Mouse (Mus musculus) liver (tissue): ENCODE results near the gene Rpl36al.

Source experiments
- DNase-seq: peaks from one replicate; pipeline ENCODE4 v3.0.0-alpha.2; 2020; ENCODE audit warnings: mixed read lengths

Gene Rpl36al

DNA sequence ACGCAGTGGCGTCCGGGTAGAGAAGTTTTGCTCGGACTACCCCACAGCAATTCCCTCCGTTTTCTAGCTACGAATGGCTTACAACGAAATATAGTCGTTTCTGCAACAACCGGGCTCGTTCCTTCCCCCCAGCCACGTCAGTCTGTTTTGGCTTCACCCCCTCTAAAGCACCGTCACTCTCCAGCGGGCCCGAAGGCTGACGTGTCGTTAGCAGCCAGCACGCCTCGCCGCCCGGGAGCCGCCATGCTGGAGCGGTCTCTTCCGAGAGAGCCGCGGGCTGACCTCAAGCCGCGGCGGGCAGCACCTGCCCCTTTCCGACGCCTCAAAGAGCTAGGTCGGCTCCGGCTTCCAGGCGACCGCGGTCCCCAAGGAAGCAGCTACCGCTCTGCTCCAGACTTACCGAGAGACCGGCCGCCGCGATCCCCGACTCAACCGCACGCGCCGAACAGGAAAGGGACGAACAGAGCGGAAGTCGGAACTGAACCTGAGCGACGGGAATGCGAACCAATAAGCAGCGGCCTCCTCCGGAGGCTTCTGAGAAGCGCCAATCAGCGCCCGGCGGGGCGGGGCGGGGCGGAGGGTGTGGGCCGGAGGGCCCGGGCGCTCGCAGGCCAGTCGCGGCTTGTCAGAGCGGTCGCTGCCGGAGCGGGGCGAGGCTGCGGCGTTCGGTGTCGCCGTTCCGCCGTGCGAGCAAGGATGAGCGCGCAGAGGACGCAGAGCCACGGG, at the start of gene Rpl36al, which contains the start of gene Mgat2:
Gene Rpl36al, minus strand, starts transcription at position 501 of the 726 bp plus-strand sequence.
Gene Mgat2, plus strand, starts transcription at position 575 of the 726 bp plus-strand sequence.
- DNase-seq: peak; percentile 98

DNA sequence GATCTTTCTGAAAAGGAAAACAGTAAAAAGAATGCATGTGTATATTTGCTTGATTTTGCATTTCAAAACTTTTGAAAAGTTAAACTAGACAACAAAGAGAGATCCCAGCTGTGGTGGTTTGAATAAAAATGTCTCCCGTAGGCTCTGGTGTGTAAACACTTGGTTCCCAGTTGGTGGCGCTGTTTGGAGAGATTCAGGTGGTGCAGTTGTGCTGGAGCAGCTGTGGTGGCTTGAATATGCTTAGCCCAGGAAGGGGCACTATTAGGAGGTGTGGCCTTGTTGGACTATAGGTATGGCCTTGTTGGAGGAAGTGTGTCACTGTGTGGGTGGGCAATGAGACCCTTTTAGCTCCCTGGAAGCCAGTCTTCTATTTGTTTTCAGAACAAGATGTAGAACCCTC, 45.4 kb upstream of the Rpl36al start:
- DNase-seq: peak; percentile 66

DNA sequence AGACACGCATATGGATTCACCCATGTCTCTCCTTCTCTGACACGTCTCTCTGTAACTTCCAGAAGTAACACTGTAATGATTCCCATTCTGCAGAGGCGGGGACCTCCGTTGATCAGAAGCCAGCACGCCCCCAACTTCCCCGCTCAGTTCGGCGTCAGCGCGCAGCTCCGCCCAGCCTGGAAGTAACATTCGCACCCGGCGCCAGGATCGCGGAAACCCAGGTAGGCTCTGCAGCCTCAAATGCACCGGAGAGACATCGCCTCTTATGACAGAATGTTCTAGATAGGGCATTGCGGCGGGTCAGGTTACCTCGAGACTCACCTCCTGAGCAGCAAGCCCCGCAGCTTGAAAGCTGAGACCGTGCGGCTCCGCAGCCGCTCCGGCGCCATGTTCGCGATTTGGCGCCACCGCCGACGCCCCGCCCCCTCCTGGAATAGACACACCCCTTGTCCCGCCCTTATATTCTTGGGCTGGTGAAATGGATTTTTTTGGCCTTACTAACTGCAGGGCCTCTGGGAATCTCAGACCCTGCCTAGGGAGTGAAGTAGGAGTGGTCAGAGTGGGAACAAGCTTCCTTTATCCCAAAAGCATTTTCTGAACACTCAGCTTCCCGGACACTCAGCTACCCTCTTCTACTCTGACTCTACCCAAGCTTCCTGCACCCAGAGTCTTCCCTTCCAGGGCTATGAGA, 44.0 kb upstream of the Rpl36al start, which contains the start of gene Pole2:
Gene Pole2, minus strand, starts transcription at position 420 of the 691 bp plus-strand sequence.
- peak; percentile 91 for DNase-seq

DNA sequence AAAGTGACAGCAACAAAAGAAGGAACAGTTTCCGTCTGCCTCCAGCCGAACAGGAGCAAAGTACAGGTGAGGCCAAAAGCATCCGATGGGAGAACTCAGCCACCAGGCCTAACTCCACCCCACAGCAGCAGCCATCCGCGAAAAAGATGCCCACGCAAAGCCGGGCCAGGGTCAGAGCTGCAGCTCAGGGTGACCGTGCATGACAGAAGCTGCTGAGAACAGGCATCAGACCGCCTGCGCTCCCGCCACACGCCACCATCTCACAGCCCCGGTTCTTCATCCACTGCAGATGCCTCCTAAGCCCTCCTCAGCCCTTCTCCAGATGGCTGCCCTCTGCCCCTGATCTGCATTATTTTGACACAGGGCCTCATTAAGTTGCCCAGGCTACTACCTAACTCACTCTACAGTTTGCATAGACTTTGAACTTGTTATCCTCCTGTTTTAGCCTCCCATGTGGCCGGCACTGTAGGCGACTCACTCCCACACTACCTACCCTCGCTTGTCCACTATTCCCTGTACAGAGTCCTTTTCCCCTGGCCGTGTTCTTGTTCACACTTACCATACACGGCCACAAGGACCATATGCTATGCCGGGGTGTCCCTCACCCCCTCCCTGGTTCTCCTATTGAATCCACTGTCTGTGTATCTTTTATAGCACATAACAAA, 36.9 kb upstream of the Rpl36al start:
- no peak for DNase-seq

DNA sequence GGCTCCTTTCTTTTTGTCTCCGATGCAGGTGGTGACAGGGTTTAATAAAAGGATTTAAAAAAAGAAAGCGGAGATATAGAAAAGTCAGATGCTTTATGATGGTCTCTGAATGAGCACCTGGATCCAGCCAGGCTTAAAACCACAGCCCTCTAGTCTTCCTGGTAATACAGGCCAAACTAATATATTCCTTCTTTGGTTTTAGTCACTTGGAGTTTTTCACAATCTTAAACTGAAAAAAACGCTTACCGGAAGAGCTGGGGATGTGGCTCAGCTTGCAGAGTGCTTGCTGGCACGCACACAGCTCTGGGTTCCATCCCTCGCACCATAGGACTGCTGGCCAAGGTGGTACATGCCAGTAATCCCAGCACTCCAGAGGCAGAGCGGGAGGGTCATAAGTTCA, 32.7 kb upstream of the Rpl36al start:
- no peak for DNase-seq

DNA sequence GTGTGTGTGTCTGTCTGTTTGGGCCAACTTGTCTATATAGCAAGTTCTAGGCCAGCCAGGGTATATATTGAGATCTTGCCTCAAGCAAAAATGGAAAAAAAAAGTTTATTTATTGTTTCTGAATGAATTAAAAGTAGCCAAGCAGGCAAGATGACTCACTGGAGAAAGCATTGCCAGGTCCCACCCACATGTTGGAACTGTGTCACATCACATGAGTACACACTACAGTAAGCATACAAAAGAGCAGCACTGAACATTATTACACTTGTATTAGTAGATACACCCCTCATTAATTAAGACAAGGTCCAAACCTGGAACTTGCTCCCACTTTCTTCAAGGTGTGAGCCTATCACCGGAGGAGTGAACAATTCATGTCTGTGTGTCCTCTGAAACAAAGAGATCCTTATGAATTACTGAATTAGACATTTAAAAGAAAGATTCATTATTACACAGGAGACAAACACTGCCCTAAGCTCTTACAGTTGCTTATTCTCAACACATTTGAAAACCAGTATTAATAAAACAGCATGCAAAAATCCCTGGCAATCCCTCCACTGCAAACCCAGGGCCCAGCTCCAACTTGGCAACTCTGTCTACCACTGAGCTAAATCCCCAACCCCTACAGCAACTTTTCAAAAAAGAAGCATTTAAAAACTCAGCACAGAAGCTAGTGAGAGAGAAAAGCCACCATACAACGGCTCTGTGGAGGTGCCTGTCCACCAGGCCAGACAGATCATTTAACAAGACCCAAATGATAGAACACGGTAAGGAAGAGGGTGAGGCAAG, 31.3 kb upstream of the Rpl36al start:
- DNase-seq: no peak

DNA sequence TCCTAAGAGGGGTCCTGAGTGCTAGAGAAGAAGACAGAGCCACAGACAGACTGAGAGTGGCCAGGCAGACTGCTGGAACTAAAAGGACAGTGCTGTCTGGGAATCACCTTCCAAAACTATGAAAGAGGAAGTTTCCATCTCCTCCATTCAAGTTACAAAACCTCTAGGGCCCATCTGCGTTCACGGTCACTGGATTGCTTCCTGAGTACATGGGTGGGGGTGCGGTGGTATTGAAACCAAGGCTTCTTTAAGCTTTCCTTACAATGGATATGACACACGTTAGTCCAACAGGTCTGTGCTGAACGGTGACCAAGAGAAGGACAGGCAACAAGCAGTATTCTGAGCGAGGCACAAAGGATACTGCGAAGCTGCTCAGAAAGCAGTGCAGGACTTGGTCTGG, 30.5 kb upstream of the Rpl36al start:
- DNase-seq: no peak

DNA sequence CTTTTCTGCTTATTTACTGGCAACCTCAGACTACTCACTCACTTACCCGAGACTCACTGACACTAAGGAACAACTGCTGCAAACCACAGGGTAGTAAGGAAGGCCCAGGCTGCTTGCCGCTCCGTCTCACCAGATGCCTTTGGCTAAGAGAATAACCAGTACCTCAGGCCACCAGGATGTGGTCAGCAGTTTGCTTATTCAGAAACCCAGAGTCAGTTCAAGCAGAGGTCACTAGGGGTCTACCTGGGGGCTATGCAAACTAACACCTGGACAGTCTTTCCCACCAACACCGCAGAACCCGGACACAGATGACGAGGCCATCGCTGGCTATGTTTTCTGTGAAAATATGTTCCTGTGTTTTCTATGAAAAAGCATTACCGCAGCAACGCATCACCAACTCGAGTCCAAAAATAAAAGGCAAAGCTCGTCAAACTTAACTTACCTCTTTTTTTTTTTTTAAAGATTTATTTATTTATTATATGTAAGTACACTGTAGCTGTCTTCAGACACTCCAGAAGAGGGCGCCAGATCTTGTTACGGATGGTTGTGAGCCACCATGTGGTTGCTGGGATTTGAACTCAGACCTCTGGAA, 29.4 kb upstream of the Rpl36al start:
- no peak for DNase-seq

DNA sequence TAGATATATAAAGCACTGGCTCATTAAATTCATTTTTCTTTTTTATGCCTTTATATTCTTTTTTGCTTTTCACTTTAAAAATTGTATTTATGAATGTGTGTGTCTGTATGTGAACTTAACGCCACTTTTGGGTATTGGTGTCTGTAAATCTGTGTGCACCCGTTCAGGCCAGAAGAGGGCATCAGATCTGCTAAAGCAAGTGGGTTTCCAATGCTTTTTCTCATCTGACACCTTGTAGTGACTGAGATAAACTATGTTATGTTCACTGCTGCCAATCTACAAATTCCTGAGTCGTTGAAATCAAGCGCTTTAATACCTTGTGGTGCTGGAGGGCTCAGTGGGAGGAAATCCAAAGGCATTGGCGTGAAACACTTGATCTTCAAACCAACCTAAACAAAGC, 27.2 kb upstream of the Rpl36al start:
- no peak for DNase-seq

DNA sequence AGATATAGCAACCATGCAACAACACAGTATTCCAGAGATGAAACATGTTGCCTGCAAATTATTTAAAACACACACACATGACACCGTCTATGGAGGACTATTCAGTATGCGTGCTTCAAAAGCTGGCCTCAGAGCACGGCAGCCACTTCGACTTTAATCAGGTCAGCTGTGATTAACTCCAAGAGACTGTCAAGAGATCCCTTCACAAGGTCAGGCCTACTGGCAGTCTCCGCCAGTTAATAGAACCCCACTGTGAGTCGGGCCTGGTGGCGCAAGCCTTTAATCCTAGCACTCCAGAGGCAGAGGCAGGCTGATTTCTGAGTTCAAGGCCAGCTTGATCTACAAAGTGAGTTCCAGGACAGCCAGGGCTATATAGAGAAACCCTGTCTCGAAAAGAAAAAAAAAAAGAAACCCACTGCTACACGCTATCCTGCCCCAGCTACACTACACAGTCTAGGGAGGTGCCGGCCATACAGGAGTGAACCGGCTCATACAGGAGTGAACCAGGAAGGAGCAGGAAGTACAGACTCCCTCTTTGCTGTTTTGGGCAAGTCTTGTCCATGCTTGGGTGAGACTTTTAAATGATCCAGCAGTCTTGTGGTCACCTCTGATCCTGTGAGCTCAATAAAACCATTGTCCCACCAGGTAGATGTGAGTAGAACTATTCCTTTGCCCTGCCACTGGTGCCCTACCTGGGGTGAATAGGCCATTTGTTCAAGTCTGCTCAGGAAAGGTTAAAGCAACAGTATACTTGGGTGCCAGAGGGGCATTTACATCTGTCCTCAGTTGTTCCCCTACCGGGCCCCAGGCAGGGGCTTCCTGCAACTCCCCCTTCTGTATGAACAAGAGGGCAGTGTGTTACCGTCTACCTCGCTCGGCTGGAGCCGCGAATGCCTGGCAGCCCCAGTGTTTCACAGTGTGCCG, 26.4 kb upstream of the Rpl36al start:
- no peak for DNase-seq

DNA sequence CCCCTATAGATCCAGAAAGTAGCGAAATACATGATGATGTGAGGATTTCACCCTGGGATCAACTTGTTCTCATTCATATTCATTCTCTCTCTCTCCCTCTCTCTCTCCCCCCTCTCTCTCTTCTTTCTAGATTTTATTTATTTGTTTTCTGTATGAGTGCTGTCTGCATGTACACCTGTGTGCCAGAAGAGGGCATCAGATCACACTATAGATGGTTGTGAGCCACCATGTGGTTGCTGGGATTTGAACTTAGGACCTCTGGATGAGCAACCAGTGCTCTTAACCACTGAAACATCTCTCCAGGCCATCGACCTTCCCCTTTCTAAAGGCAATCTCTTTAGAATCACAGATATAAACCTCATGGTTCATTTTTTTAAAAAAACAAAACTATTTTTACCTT, 24.6 kb upstream of the Rpl36al start:
- no peak for DNase-seq

DNA sequence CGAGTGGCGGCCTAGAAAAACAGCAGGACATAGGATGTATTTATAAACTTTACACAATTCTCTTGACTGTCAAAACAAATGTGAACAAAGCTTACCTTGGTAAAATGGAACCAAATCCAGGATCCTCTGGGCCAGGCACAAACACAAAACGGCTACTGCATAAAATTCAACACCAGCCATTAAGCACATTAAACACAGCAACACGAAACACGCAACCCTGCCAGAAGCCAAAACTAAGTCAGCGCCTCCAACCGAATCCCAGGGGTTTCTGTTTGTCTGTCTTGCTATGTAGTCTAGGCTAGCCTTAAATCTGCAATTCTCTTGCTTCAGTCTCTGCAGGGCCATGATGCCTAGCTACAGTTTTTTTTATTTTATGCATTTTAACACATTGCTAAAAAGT, 24.0 kb upstream of the Rpl36al start:
- no peak for DNase-seq

DNA sequence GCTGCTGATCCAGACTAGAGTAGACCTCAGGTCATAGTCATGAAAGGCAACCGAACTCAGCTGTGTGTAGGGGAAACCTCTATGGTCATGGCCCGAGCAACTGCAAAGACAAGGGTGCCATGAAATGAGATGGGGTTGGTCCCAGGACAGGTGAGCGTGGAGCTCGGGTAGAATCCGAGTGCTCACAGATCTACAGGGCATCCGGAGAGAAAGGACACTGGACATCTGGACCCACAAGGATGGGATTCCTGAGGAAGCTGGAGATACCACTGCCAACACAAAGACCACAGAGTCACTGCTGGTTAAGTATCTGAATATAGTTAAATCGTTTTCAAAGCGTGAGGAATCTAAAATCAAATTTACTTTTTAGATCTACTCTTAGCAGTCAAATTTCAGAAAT, 23.5 kb upstream of the Rpl36al start:
- DNase-seq: no peak

DNA sequence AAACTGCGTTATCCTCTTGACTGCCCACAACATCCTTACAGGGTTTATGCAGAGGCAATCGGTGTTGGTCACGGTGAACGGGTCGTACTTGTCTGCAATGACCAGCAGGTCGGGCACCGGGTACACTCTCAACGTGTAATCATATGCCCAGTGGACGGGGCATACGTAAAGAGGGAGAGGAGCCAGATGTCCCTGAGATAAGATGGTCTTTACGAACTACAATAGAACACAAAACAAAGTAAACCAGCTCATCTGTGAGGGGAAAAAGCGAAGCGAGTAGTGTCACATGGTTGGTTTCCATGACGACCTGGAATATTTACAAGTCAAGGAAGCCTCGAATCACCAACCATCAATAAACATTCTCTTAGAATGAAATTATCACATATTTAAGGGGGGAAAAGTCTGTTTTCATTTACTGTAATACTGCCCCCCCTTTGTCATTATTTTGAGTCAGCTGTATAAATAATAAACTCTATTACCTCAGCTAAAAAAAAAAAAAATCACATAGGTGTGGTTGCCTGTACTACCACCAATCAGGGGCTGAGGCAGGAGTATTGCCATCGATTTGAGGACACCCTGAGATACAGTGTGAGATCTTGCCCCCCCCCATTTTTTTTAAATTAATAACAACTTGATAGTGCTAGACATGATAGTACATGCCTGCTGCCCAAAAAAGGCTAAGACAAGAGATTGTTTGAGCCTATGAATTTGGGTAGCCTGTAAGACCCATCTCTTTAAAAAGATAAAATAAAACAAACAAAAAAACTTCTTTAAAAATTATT, 20.4 kb upstream of the Rpl36al start, which contains the start of gene Gm49384:
Gene Gm49384, minus strand, starts transcription at position 216 of the 782 bp plus-strand sequence.
- no peak for DNase-seq

DNA sequence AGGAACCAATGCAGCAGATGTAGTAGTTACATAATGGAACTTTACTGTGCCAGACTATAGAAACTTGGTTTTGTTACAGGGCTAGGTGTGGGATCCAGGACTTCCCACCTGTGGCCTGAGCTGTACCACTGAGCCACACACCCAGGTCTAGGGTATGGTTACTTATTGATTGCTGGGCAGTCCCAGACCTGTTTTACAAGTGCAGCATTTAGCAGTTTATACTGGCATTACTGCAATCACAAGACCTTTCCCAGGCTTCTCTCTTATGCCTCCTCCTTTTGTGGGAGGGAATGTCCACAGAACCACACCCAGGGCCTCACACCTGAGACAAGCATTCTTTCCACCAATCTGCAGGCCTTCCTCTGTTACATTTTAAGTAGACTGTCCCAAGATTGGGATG, 15.1 kb upstream of the Rpl36al start:
- no peak for DNase-seq

DNA sequence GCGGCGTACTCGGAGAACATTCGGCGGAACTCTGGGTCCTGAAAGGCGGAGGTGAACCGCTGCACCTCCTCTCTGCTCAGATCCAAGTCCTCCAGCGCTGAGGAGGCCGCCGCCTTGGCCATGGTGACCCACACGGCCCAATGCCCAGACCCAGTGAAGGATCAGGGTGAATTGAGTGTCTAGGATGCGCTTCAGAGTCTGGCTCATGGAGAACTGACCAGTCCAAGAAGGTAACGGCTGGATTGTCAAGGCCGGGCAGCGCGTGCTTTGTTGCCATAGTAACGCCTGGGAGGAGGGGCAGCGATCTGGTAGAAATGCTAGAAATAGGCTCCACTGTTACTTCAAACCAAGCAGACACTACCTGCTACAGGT, 14.3 kb upstream of the Rpl36al start, which contains the start of gene Dnaaf2:
Gene Dnaaf2, minus strand, starts transcription at position 266 of the 372 bp plus-strand sequence.
- DNase-seq: peak; percentile 80

DNA sequence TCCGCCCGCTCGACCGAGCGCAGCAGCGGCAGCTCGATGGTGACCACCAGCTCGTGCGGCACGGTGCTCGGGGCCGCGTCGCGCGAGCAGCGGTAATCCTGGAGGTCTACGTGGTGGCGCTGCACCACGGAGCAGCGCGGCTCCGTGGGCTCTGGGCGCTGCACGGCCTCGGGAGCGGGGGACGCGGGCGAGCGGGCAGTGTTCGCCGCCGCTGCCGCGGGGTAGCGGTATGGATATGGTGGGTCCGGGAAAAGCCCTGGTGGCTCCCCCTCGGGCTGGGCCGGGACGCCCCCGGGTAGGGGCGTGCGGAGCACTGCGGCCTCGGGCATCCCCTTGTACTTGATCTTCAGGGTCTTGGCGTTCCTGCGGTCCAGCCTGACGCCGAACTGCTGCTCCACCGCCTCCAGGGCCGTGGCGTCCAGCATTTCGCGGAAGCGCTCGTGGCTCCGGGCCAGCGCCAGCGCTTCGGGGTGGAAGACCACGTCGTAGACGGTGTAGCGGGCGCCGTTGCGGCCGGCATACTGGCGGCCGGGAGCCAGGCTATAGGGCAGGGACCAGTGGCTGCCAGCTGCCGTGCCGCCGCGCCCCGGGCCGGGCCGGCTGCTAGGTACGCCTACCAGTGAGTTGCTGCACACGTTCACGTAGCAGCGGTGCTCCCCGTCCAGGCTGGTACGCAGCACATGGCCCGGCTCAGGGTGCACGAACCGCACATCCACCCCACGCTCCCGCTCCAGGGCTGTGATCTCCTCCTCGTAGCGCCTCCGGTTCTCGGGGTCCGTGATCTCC, 13.7 kb upstream of the Rpl36al start:
- peak; percentile 76 for DNase-seq

DNA sequence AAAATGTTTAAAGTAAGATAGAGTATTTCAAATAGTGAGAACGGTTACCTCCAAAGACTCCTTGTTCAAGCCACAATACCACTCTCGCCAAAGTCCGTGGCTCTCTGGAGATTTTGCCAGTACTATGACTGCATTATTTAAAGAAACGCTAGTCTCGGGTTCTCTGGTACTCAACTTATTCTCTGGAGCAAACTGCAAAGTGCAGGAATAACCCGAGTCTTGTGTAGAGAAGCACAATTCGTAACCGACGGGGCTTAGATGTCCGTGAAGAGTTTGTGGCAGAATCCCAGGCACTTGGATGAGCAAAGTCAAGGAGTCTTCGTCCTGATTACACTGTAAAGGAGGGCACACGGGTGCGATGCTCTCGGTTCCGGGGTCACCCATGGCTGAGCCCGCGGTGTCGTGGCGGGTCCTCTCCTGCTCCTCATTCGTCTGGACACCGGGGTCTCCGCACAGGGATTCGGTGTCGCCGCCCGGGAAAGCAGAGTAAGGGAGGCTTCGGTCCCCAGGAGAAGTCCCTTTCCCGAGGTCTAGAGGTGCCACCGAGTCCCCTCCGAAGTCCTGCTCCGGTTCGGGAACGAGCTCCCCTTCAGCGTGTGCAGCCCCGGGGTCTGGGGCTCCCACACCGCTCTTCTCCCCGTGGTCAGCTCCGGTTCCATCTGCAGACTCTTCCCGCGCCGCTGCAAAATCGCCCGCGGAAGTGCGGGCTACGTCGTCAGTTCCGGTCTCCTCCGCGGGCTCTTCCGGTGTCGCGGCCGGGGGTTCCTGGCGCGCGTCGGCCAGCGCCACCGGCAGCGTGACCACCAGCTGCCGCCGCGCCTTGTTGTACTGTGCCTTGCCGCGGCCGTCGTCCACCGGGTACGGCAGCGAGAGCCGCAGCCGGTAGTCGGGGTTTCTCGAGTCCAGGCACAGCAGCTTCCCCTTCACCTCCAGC, 12.8 kb upstream of the Rpl36al start, which contains the start of gene Gm49383:
Gene Gm49383, minus strand, starts transcription at position 661 of the 934 bp plus-strand sequence.
- DNase-seq: peak; percentile 82
